Mouse (Mus musculus) ES-Bruce4 (cell line): ENCODE results near the gene Phf2. TPM values are rescaled to one million over a fixed set of nuclear protein-coding genes. Genes with fewer than 3 reads are reported as not detected.

Source experiments
- H3K27ac ChIP-seq: 2 replicates; pipeline ENCODE4 v1.5.1; 2012; ENCODE audit warnings: low read length, inconsistent platforms; ENCODE audit not compliant: insufficient read depth
- H3K27me3 ChIP-seq: 2 replicates; pipeline ENCODE4 v1.6.1; 2012; ENCODE audit warnings: mild to moderate bottlenecking, low read length, inconsistent platforms; ENCODE audit not compliant: control insufficient read depth, poor library complexity, insufficient read depth, severe bottlenecking
- H3K36me3 ChIP-seq: 2 replicates; pipeline ENCODE4 v1.6.1; 2012; ENCODE audit warnings: inconsistent platforms, mild to moderate bottlenecking, low read length, moderate library complexity; ENCODE audit not compliant: control insufficient read depth, poor library complexity, insufficient read depth, severe bottlenecking
- H3K4me1 ChIP-seq: one replicate; pipeline ENCODE4 v1.8.1; 2011; ENCODE audit warnings: low read length; ENCODE audit not compliant: control insufficient read depth, insufficient read depth
- H3K4me3 ChIP-seq: 2 replicates; pipeline ENCODE4 v1.5.1; 2011; ENCODE audit warnings: low read depth, mild to moderate bottlenecking, low read length
- H3K9ac ChIP-seq: 2 replicates; pipeline ENCODE4 v1.6.1; 2012; ENCODE audit warnings: low read depth, mild to moderate bottlenecking, inconsistent platforms; ENCODE audit not compliant: poor library complexity, severe bottlenecking
- H3K9me3 ChIP-seq: replicated peaks from 2 replicates; pipeline ENCODE4 v1.6.1; 2012; ENCODE audit warnings: mild to moderate bottlenecking, low read length, inconsistent platforms; ENCODE audit not compliant: control insufficient read depth, poor library complexity, insufficient read depth, severe bottlenecking
- CTCF ChIP-seq: IDR thresholded peaks from one replicate; pipeline ENCODE4 v1.8.1; 2011; ENCODE audit warnings: low read depth, low read length
- EP300 ChIP-seq: IDR thresholded peaks from 2 replicates; pipeline ENCODE4 v1.6.1; 2011; ENCODE audit warnings: low read depth, low read length; ENCODE audit not compliant: insufficient read depth
- POLR2A ChIP-seq: IDR thresholded peaks from one replicate; pipeline ENCODE4 v1.8.1; 2011; ENCODE audit warnings: low read length; ENCODE audit not compliant: insufficient read depth
- polyA plus RNA-seq: library from polyadenylated mRNA; stranded (reverse); fragments of >200 nt; gene quantifications from 2 replicates; pipeline ENCODE4 v1.2.4, GENCODE M21; 2011; ENCODE audit warnings: low read depth; ENCODE audit not compliant: missing spikeins, insufficient read depth, insufficient read length

Gene Phf2
- polyA plus RNA-seq, 1 experiment = 8.7 TPM

DNA sequence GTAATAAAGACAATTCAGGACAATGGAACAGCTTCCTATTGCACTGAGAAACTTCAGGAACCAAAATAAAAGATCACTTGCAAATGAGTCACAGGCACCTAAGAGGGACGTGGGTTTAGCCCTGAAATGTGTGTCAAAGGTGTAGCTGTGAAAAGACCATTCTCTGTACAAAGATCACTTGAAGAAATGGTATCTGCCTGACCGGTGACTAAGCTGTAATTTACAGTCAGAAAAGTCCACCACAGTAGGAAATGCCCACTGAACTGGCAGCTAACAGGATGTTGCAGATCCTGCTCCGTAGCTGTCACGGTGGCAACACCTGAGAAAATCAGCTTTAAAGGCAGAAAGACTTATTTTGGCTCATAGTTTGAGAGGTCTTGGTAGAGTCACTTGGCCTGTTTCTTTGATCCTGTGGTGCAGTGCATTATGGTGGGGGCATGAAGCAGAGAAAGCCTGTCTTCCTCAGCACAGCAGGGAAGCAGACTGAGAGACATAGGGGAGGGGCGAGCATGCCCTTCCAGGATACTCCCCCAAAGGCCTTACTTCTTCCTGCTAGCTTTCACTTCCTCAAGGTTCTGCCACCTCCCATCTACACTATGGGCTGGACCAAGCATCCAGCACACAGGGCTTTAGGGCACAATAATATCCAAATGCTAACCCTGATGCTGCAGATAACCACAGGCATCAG lies 28.9 kb downstream of the Phf2 start:
- no peaks in the 10 kb centered on the region for H3K9me3 ChIP-seq
- TF ChIP-seq CTCF (no peak), EP300 (no peak), POLR2A (no peak)
- no peak overlapping the region for H3K4me3 ChIP-seq

DNA sequence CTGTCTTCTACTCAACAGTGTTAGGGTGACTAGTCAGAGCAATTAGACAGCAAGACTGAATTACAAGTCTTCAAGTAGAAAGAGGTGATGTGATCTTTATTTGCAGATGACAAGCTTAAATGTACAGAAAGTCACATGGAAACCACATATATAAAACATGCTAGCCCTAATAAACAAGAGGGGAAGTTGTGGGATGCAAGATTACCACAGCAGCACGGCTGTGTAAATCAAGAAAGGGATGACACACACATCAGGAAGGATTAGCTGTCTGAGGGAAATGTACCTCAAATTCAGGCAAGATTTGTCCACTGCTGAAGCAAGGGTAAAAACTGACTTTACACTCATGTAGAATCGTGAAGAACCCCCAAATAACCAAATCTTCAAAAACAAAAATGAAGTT lies 32.6 kb downstream of the Phf2 start:
- Histone ChIP-seq H3K27me3 (no peaks in the 10 kb centered on the region), H3K9me3 (no peaks in the 10 kb centered on the region), H3K9ac (no peak overlapping the region), H3K36me3 (no peaks in the 10 kb centered on the region), H3K4me1 (no peaks in the 10 kb centered on the region), H3K27ac (no peak overlapping the region), H3K4me3 (no peak overlapping the region)
- no peak for TF ChIP-seq EP300
- TF ChIP-seq POLR2A = no peak
- TF ChIP-seq CTCF = no peak

More for the DNA sequence above, 28.9 kb downstream of the Phf2 start:
- Histone ChIP-seq H3K27me3 (no peaks in the 10 kb centered on the region), H3K36me3 (no peaks in the 10 kb centered on the region), H3K27ac (no peak overlapping the region), H3K4me1 (no peaks in the 10 kb centered on the region), H3K9ac (no peak overlapping the region)

DNA sequence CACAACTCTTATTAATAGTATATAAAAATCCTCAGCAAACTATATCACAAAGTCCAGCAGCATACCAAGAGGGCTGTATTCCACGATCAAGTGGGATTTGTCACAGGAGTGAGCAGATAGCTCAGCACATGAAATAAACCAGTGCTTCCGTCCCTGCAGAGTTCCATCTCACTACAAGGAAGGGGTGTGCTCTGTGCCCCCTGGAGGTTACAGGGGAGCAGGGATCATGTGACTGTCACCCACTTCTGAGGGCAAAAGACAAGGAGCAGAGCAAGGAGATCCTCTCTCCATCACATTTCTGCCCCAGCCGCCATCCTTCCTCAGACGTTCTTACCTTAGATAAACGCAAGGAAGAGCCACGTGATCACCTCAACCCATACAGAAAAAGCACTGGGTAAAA lies 33.4 kb downstream of the Phf2 start:
- H3K27me3 ChIP-seq = no peaks in the 10 kb centered on the region
- H3K4me1 ChIP-seq = no peaks in the 10 kb centered on the region
- TF ChIP-seq CTCF (no peak), POLR2A (no peak), EP300 (no peak)
- H3K36me3 ChIP-seq = no peaks in the 10 kb centered on the region
- no peak overlapping the region for H3K4me3 ChIP-seq
- H3K27ac ChIP-seq = no peak overlapping the region
- no peaks in the 10 kb centered on the region for H3K9me3 ChIP-seq
- H3K9ac ChIP-seq = no peak overlapping the region

DNA sequence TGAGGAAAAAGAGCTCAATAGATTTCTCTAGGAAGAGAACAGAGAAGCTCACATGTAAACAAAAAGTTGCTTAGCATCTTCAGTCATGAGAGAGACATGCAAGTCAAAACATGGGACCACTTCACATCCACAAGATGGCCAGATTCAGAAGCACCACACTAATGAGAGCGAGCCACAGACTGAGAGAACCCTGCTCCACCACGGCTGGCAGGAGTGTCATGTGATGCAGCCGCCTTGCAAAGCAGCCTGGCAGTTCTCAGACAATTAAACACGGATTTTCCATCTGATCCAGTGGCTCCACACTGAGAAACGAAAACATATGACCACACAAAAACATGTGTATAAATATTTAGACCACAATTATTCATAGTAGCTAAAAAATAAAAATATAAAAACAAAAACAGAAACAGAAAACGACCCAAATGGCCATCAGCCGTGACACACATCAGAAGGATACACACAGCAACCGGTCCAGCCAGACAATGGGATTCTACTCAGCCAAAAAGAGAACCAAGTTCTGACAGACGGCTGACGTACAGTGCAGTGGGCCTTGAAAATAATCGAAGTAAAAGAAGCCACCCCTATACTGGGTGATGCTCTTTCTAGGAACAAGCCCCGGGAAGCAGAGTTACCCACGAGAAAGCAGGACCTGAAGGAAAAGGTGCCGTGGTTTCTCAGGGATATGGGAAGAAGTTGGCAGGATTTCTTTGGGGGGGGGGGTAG lies 40.2 kb downstream of the Phf2 start:
- Histone ChIP-seq H3K36me3 (no peaks in the 10 kb centered on the region), H3K4me1 (no peaks in the 10 kb centered on the region), H3K9me3 (no peaks in the 10 kb centered on the region), H3K9ac (no peak overlapping the region), H3K27me3 (no peaks in the 10 kb centered on the region), H3K4me3 (no peak overlapping the region), H3K27ac (no peak overlapping the region)
- TF ChIP-seq EP300 = no peak
- no peak for TF ChIP-seq CTCF
- TF ChIP-seq POLR2A = no peak

DNA sequence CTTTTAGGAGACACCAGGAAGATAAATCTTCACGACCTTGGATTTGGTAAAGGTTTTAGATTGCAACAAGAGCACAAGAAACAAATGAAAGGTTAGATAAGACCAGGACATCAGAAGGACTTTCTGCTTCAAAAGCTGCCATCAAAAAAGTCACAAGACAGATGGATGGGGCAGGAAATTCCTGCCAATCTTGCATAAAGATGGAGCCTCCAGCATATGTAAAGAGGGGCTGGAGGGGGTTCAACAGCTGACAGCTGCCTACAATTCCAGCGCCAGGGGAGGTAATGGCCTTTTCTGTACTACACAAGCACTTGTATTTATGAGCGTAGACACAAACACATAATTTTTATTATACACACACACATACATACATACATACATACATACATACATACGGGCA lies 41.1 kb downstream of the Phf2 start:
- Histone ChIP-seq H3K9ac (no peak overlapping the region), H3K9me3 (no peaks in the 10 kb centered on the region), H3K36me3 (no peaks in the 10 kb centered on the region), H3K4me3 (no peak overlapping the region), H3K27me3 (no peaks in the 10 kb centered on the region), H3K4me1 (no peaks in the 10 kb centered on the region), H3K27ac (no peak overlapping the region)
- TF ChIP-seq POLR2A (no peak), CTCF (no peak), EP300 (no peak)

DNA sequence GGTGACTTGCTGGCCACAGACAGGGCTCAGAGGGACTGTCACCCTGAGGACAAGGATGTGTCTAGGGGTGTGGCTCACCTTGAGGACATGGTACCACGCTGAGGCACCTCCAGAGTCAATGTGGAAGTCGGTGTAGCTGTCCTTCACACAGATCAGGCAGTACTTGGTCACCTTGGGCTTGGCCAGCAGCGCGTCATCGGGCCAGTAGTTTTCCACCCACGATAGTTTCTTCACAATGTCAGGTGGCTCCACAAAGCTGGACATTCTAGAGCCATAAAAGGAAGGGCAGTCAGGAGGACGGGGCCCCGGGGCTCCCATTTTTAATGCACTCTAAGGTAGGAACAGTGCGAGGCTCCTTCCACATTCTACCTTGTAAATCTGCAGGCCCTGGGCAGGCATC lies 48.0 kb downstream of the Phf2 start:
- Histone ChIP-seq H3K36me3 (no peaks in the 10 kb centered on the region), H3K27me3 (no peaks in the 10 kb centered on the region), H3K4me3 (no peak overlapping the region), H3K27ac (no peak overlapping the region), H3K9me3 (no peaks in the 10 kb centered on the region), H3K4me1 (no peaks in the 10 kb centered on the region), H3K9ac (no peak overlapping the region)
- TF ChIP-seq CTCF = no peak
- no peak for TF ChIP-seq POLR2A
- no peak for TF ChIP-seq EP300
